Mouse (Mus musculus) myocyte (in vitro differentiated cells): Measurements from ENCODE around the gene Rassf9.

Source experiments
- MYOD1 ChIP-seq, 3 experiments: IDR thresholded peaks; one replicate each; pipeline ENCODE4 v1.6.1; 2011; ENCODE audit warnings: control low read depth in 2 of 3, low read depth in 2 of 3, mild to moderate bottlenecking in 2 of 3, moderate library complexity in 1 of 3; ENCODE audit not compliant: insufficient read length in 2 of 3, control insufficient read depth in 1 of 3
- POLR2A ChIP-seq: IDR thresholded peaks from one replicate; pipeline ENCODE4 v1.6.1; 2011; ENCODE audit warnings: low read depth, mild to moderate bottlenecking, control low read depth, moderate library complexity; ENCODE audit not compliant: insufficient read length
- USF1 ChIP-seq: IDR thresholded peaks from one replicate; pipeline ENCODE4 v1.6.1; 2011; ENCODE audit warnings: low read depth, mild to moderate bottlenecking, control low read depth, moderate library complexity

DNA sequence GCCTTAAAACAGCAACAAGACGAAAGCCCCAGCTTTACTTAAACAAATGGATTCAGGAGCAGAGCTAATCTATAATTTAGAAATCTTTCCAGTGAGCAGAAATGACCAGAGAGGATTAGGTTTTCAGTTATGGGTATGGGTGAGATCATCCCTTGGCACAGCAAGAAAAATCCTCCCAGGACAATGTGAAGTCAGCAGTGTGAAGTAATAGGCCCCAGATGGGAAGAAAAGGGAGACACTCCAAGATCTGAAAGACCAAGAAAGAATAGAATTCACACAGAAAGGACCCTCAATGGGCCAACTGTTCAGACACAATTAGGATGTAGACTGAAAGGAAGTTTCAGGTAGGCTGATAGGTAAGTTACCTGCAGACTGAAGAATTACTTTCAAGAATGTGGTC lies 50.5 kb downstream of the Rassf9 start:
- TF ChIP-seq POLR2A (no peak), USF1 (no peak), MYOD1 (IDR thresholded peaks at IDR 0.05; ENCODE audit: control insufficient read depth in 1 of 3, insufficient read length in 2 of 3, low read depth in 2 of 3) (no peak)
